In genomic region chr15:59783393-59783781, GRCm38 (mm10) we compare ENCODE assay signal across 9 mouse cellular contexts.
DNase-seq lines count a peak whose midpoint lies in the region; ATAC-seq lines count a peak whose summit lies in the region.
"Had no signal": no experiment of that assay in that cellular context is flagged by ENCODE, and none has a peak within 500 bp of the region (broad histone marks: within the 10 kb centered on the region; RNA-seq: fewer than 3 reads in every experiment).

No protein-coding gene starts in this region.

- H3K4me3 ChIP-seq in heart, embryonic 15.5 days: no peak overlapping the region
- peak overlapping the region; percentile 38 for H3K4me3 ChIP-seq in embryonic facial prominence, embryonic 10.5 days
- peak overlapping the region; percentile 15; the same call in 1 of the 2 replicates for H3K4me3 ChIP-seq in hindbrain, embryonic 13.5 days
- no peak overlapping the region for H3K4me3 ChIP-seq in midbrain, embryonic 11.5 days (ENCODE audit: low read depth, low read length)
- H3K4me3 ChIP-seq: megakaryocyte, embryonic 14.5 days had no signal

- peaks cover 16% of the 10 kb centered on the region for H3K4me1 ChIP-seq in heart, embryonic 15.5 days (replicated peaks)
- peaks cover 42% of the 10 kb centered on the region for H3K4me1 ChIP-seq in embryonic facial prominence, embryonic 10.5 days
- peaks cover 19% of the 10 kb centered on the region for H3K4me1 ChIP-seq in hindbrain, embryonic 13.5 days (replicated peaks)
- H3K4me1 ChIP-seq in midbrain, embryonic 11.5 days (ENCODE audit: control insufficient read depth, insufficient read depth, low read length): peaks cover 12% of the 10 kb centered on the region

- H3K27me3 ChIP-seq in heart, embryonic 15.5 days: no peaks in the 10 kb centered on the region
- no peaks in the 10 kb centered on the region; the same call in 1 of the 2 replicates for H3K27me3 ChIP-seq in embryonic facial prominence, embryonic 10.5 days (replicated peaks; ENCODE audit: low read depth, poor library complexity, severe bottlenecking)
- 0 out of 2 replicates have a peak, but pooled peaks cover 6% of the 10 kb centered on the region for H3K27me3 ChIP-seq in hindbrain, embryonic 13.5 days
- no peaks in the 10 kb centered on the region for H3K27me3 ChIP-seq in midbrain, embryonic 11.5 days (ENCODE audit: control insufficient read depth, insufficient read depth, low read length)

- H3K9ac ChIP-seq in heart, embryonic 15.5 days: no peak overlapping the region
- no peak overlapping the region for H3K9ac ChIP-seq in hindbrain, embryonic 13.5 days
- H3K9ac ChIP-seq in midbrain, embryonic 11.5 days (ENCODE audit: low read length): no peak overlapping the region

- no peak for ATAC-seq in heart, embryonic 15.5 days (replicated peaks; ENCODE audit: insufficient number of reproducible peaks, insufficient read depth, low FRiP score, low read depth)
- ATAC-seq in hindbrain, embryonic 13.5 days (ENCODE audit: low FRiP score): peak; percentile 38
- ATAC-seq in midbrain, embryonic 11.5 days (ENCODE audit: low FRiP score): peak; percentile 60; the same call in 1 of the 2 replicates
- ATAC-seq in cerebellum, adult (ENCODE audit: insufficient number of reproducible peaks, low FRiP score, low TSS enrichment): no peak

- WGBS in heart, embryonic 15.5 days: 3% methylated on average over 6 of the region's 6 CpGs
- WGBS in embryonic facial prominence, embryonic 10.5 days: 4% methylated on average over 6 of the region's 6 CpGs
- 5% methylated on average over 6 of the region's 6 CpGs for WGBS in hindbrain, embryonic 13.5 days
- WGBS in midbrain, embryonic 11.5 days: under 1% methylated on average over 6 of the region's 6 CpGs

- H3K36me3 ChIP-seq in heart, embryonic 15.5 days: no peaks in the 10 kb centered on the region
- no peaks in the 10 kb centered on the region for H3K36me3 ChIP-seq in embryonic facial prominence, embryonic 10.5 days (replicated peaks)
- no peaks in the 10 kb centered on the region for H3K36me3 ChIP-seq in hindbrain, embryonic 13.5 days
- H3K36me3 ChIP-seq in midbrain, embryonic 11.5 days (ENCODE audit: control insufficient read depth, insufficient read depth, low read length): no peaks in the 10 kb centered on the region

- no peak for DNase-seq in heart, postnatal 36 days
- no peak for DNase-seq in embryonic facial prominence, embryonic 10.5 days (ENCODE audit: low spot score)
- no peak for DNase-seq in midbrain, embryonic 11.5 days (ENCODE audit: low spot score, missing footprints)
- no peak for DNase-seq in natural killer cell, adult 2 months (ENCODE audit: low spot score in 2 of 2)
- DNase-seq in right cerebral cortex, postnatal 36 days (ENCODE audit: low spot score in 2 of 2): no peak

- H3K4me2 ChIP-seq in heart, embryonic 15.5 days: peak overlapping the region; percentile 31
- peak overlapping the region; percentile 48 for H3K4me2 ChIP-seq in hindbrain, embryonic 13.5 days
- H3K4me2 ChIP-seq in midbrain, embryonic 11.5 days: peak overlapping the region; percentile 39

- H3K9me3 ChIP-seq in heart, embryonic 15.5 days (replicated peaks): no peaks in the 10 kb centered on the region
- peaks cover 5% of the 10 kb centered on the region; the same call in 1 of the 2 replicates for H3K9me3 ChIP-seq in embryonic facial prominence, embryonic 10.5 days
- H3K9me3 ChIP-seq in hindbrain, embryonic 13.5 days: 0 out of 2 replicates have a peak, but pooled peaks cover 3% of the 10 kb centered on the region
- no peaks in the 10 kb centered on the region; the same call in 1 of the 2 replicates for H3K9me3 ChIP-seq in midbrain, embryonic 11.5 days (ENCODE audit: control insufficient read depth, low read length)

- no peak overlapping the region for H3K27ac ChIP-seq in heart, embryonic 15.5 days
- peak overlapping the region; percentile 75; the same call in 1 of the 2 replicates for H3K27ac ChIP-seq in embryonic facial prominence, embryonic 10.5 days (replicated peaks)
- H3K27ac ChIP-seq in hindbrain, embryonic 13.5 days: no peak overlapping the region
- H3K27ac ChIP-seq in midbrain, embryonic 11.5 days (ENCODE audit: low read depth, low read length): no peak overlapping the region

- intact Hi-C loops in heart, postnatal 36 days (cut with DNase I): no loop called here

Comparison
In these comparisons a context has a peak if more than half of its experiments do, and no peak if none do; other contexts are left out.
1. ATAC-seq: peak in hindbrain, embryonic 13.5 days (single experiment) and midbrain, embryonic 11.5 days (single experiment); none in heart, embryonic 15.5 days (single experiment) and cerebellum, adult (single experiment).
2. H3K4me3 ChIP-seq: peak in embryonic facial prominence, embryonic 10.5 days (single experiment) and hindbrain, embryonic 13.5 days (single experiment); none in heart, embryonic 15.5 days (single experiment) and midbrain, embryonic 11.5 days (single experiment).
3. Peak in every context shown above with its lines, with median percentiles within 50 percentile points of each other: H3K4me2 ChIP-seq.